Mouse (Mus musculus): Measurements from ENCODE around the gene Nos3.

Gene Nos3

DNA sequence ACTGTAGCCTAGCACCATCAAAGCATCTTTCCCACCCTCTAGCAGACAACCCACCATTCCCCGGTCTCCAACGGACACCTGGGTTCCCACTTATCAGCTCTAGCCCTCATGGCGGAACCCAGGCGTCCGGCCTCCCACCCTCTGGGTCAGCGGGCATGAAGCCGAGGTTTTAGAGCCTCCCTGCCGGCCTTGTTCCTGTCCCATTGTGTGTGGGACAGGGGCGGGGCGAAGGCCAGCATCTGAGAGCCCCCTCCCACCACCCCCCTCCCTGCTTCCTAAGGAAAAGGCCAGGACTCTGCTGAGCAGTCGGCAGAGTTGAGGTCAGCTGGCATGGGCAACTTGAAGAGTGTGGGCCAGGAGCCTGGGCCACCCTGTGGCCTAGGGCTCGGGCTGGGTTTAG is at the start of gene Nos3:
Gene Nos3, plus strand, starts transcription at position 303 of the 400 bp plus-strand sequence.
- in situ Hi-C loops (cut with MboI; ENCODE audit: unreplicated experiment in 2 of 2): loop anchor here (10.0 to 25.0 kb wide), 2 partner anchors 280 to 477 kb away; no protein-coding TSS in a partner anchor

DNA sequence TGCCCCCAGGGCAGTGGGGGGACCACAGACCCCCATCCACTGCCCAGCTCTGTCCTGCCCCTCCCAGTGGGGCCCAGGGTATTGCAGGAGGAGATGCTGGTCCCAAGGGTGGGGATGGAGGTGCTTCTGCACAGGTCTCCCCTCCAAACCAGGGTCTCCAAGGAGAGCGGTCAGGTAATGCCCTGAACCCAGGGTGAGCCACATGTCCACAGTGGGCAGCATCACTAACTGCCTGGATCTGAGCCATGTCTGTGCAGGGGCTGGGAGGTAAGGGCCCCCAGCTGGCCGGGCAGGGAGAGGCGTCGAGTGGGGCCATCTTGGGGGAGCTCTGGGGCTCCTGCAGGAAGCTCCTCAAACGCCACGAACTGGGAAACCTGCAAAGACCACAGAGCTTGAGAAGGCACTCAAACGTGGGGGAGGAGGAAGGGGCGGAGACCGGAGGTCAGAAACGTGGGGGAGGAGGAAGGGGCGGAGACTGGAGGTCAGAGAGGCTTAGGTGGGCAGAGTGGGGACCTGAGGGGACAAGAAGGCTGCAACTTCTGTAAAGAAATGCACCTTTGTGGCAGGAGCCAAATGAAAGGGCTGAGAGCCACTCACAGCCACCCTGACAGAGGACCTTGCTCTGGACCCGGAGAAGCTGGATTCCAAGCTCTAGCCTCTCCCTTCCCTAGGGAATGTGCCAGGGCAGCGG is 44.7 kb upstream of the Nos3 start:
- in situ Hi-C loops (cut with MboI; ENCODE audit: unreplicated experiment in 2 of 2): no loop called here

DNA sequence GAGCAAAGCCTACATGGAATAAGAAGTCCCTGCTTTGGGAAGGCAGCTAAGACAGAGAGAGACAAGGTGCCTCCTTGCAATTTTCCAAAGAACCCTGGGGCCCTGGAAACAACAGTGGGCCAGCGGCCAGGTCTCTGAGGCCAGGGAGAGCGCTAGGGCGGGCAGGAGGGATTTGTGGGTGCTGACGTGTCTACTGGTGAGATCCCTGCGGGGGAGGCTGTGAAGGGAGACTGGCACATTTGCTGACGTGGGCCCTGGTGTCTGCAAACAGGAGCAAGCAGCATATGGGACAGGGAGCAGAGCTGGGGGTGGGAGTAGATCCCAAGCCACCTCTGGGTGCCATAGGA is 44.2 kb upstream of the Nos3 start:
- in situ Hi-C loops (cut with MboI; ENCODE audit: unreplicated experiment in 2 of 2): no loop called here

DNA sequence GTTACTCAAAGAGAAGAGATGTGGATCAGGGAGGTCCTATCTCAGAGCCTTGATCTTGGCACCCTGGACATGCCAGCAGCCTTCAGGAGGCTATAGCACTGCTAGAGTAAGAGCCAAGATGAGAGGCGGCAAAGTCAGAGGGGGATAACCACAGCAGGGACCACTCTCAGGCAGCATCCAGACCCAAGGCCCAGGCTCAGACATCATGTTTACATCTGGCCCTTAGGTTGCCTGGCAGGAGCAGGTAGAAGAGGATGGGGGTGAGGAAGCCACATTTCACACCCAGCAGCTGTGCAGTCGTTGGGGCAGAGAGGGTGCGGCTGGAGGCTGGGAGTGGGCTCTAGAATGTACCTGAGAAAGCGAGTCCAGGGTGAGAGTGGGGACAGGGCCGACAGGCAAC is 43.7 kb upstream of the Nos3 start:
- in situ Hi-C loops (cut with MboI; ENCODE audit: unreplicated experiment in 2 of 2): no loop called here

DNA sequence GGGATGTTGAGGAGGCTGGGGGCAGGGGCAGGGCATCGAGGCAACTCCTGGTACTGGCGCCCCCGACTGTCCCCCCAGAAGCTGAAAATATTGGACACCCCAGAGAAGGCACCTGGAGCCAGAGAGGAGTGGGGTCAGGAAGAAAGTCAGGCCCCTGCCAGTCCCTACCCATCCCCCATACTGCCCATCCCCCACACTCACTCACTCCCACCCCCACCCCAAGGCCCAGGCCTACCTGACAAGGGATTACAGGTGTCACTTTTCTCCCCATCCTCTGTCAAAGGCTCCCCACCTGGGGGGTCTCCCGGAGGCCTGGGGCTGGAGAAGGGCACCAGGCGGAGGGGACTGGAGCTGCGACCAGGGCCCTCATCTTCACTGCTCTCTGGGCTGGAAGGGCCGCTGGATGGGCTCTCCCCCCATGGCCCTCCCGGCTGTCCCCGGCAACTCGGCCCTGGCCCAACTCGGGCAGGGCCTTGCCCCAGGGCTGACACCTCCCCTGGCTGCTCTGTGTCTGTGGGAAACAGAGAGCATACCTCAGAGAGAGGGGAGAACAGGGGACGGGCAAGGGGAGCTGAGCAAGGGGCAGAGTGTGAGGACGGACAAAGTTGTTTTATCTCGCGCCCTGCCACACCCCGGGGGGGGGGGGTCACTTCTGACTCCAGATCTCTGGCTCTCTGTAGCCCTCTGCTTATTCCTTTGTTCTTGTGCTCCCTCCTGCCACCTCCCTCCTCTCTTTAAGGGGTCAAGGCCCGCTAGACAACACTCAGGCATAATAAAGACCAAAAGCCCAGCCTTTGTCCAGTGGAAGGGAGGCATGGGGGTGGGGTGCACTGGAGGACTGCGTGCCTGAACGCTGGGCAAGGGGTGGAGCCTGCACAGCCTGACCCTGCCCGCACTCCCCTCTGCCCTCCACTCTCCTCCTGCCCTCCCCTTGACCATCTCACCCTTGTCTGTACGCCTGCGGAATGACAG is 42.6 kb upstream of the Nos3 start:
- in situ Hi-C loops (cut with MboI; ENCODE audit: unreplicated experiment in 2 of 2): no loop called here

DNA sequence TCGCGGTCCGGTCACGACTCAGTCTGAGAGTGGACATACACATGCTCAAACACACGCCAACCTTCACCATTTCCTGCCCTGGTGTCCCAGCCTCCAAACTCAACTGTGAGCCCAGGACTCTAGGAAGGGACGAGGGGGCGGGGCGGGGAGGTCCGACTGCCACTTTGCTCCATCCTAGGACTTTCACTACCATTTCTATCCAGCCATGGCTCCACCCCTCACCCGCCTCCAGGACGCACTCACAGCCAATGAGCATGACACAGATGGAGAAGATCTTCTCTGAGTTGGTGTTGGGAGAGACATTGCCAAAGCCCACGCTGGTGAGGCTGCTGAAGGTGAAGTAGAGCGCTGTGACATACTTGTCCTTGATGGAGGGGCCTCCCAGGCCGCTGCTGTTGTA is 39.4 kb upstream of the Nos3 start:
- in situ Hi-C loops (cut with MboI; ENCODE audit: unreplicated experiment in 2 of 2): no loop called here

DNA sequence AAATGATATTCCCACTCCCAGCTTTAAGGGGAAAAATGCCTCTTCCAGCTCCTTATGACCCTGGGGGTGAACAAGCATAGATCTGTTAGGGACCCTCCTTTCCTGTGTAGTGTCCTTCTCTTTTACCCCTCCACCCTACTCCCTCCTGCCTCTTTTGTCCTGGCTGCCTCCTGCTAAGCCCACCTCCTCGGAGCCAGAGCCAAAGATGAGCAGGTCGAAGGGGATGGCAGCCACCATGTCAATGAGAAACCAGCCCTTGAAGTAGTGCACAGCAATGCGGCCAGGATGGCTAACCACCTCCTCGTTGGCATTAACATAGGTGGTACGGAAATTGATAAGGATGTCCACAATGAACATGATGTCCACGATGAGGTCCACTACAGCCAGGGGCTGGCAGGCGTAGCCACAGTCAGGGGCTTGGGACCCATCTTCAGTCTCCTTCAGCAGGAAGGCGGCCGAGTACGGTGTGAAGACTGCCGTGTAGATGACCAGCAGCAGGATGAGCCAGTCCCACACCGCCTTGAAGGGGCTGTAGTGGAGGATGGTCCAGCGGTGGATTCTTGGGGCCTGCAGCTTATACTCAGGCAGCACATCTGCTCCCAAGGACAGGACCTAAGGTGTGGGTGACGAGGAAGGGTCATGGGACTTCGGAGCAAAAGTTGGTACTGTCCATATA is 38.3 kb upstream of the Nos3 start:
- in situ Hi-C loops (cut with MboI; ENCODE audit: unreplicated experiment in 2 of 2): no loop called here

DNA sequence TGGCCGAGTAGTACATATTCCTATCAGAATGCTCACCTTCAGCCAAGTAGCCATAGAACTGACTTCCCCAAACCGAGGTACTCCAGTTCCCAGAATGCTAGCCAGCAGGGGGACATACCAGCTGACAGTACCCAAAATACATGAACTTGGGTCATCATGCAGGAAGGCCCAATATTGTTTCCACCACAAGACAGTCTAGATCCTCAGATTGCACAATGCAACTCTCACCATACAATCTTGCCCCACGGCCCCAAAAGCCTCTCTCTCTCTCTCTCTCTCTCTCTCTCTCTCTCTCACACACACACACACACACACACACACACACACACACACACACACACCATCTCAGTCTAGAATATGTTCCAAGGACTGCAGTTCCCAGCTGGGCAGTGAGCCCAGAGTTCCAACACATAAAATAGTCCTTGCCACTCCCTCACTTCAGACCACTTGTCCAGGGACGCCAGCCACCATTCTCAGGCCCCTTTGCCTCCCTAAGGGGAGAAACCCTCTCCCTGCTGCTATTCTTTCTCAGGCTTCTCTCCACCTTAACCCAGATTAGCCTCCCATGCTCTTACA is 37.7 kb upstream of the Nos3 start:
- in situ Hi-C loops (cut with MboI; ENCODE audit: unreplicated experiment in 2 of 2): no loop called here

DNA sequence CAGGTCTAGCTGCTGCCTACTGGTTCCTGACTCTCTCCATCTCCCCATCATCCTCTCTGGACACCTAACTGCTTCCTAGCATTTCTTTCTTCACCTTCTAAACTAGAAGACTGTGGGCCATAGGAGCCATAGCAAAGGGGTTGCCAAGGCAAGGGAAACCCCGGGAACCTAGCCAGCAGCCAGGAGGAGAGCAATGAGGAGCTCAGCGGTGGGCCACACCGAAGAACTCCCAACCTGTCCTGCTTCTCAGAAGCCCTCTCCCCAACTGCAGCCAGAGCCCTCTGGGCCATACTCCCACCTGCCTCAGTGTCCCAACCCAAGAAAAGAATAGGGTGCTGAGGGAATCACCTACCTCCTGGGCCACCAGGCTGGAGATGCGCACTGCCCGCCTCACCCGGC is 35.8 kb upstream of the Nos3 start:
- in situ Hi-C loops (cut with MboI; ENCODE audit: unreplicated experiment in 2 of 2): no loop called here

DNA sequence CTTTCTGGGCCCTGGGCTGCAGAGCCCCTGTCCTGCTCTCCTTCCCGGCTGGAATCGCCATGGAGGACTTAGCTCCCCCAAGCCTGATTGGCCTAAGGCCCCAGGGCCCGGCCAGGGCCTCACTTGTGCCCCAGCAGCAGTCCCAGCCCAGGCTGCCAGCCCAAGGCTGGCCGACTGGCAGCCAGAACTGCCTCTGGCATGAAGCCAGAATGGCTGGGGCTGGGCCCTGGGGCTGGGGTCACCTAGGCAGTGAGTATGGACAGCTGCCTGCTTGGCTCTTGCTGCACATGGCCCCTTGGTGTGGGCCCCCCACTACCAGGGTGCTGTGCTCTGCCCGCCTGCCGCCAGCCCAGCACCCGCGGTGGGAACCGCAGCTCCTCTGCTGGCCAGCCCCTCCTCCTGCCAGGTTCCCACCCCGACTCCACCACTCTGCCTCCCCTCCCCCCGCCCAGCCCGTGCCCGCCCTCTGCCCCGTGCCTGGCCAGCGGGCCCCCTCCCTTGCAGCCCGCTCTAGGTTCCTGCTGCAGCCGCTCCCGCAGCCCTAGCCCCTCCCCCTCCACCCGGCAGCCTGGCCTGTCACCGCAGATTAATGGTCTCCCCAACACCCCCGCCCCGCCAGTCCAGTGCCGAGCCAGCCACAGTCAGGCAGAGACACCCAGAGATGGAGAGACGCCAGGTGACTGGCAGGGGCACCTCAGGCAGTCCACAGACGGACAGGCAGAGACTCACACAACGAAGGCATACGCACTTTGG is 35.2 kb upstream of the Nos3 start:
- in situ Hi-C loops (cut with MboI; ENCODE audit: unreplicated experiment in 2 of 2): no loop called here

DNA sequence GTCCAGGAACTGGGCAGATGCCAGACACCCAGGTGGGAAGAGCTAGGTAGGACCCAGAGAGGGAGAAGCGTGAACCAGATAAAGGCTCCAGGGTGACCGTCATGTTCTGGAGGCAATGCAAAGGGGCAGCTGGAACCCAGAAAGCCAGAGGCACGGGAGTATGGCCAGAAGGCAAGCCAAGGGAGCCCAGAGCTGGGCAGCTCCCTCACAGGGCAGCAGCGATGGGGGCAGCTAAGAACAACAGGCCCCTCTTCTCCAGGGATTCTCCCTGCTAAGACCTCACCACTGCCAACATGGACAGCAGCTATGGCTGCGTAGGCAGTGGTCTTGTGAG is 34.7 kb upstream of the Nos3 start:
- in situ Hi-C loops (cut with MboI; ENCODE audit: unreplicated experiment in 2 of 2): no loop called here

DNA sequence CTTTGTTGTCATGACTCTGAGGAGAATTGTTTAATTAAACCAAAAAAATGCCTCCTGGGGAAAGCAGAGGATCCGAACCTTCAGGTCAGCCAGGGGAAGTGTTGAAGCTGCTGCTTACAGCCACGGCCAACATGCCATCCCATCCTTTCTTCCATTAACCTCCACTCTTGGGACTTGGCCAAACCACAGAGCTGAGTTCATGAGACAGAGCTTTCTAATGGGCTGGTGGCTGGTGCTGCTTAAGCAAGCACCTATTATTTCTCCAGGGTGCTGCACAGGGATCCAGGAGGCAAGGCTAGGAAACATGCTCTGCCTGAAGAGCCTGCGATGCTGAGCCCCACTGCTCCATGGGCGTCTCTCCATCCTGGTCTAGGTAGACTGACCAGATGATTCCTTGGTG is 32.2 kb upstream of the Nos3 start:
- in situ Hi-C loops (cut with MboI; ENCODE audit: unreplicated experiment in 2 of 2): no loop called here

DNA sequence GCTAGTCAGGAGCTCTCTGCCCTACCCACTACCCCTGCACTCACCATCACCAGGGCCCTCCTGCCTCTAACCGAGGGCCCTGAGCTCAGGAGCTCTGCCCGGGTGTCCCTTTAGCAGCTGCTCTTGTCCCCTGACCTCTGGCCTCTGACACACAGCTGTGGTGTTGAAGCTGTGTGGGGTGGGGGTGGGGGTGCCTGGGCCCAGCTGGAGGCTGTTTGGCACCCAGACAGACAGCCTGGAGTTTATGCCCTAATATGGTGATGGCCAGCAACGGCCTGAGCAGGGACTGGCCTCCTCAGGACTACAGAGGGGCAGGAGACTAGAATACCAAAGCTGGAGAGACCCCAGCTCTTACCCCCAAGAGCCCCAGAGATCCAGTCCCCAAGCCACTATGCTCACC is 29.9 kb upstream of the Nos3 start:
- in situ Hi-C loops (cut with MboI; ENCODE audit: unreplicated experiment in 2 of 2): no loop called here

DNA sequence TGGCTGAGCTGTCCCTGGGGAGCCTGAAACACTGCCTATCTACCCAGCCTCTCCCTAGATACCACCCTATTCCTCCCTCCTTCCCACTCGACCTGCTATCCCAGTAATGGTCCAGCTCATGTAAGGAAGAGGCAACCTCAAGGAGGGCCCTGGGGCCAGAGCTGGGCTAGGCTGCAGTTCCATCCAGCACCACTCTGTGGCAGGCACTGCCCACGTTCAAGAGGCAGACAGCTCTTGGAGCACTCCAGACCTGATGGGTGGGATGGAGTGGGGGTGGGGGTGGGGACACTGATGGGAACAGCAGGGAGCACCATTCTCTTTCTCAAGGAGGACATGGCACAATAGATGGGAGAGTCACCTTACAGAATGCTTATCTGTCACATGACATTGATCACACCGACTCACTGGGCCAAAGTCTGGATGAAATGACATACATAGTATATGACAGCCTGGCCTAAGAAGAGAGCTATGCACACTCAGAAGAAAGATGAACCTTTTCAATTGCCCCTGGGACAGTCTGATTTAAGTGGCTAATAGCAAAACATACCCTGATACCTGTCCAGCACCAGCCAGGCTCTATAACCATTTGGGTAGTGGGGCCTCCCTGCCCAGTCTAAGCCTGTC is 28.6 kb upstream of the Nos3 start:
- in situ Hi-C loops (cut with MboI; ENCODE audit: unreplicated experiment in 2 of 2): no loop called here

DNA sequence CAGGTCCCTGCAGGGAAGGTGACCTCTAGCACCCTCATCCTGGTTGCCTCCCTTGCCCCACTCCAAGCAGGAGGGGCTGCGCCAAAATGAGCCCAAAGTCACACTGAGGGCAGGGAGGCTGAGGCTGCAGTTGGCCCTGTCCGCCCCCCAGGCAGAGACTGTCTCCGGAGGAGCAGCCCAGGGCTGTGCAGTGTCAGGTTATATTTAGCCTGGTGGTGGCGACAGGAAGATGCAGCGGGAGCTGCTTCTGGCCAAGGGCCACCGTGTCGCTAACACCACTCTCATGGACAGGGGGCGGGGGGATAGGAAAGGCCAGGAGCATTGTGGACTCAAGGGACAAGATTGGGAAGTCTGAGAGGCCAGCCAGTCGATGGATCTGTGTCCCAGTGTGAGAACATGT is 27.2 kb upstream of the Nos3 start:
- in situ Hi-C loops (cut with MboI; ENCODE audit: unreplicated experiment in 2 of 2): no loop called here

DNA sequence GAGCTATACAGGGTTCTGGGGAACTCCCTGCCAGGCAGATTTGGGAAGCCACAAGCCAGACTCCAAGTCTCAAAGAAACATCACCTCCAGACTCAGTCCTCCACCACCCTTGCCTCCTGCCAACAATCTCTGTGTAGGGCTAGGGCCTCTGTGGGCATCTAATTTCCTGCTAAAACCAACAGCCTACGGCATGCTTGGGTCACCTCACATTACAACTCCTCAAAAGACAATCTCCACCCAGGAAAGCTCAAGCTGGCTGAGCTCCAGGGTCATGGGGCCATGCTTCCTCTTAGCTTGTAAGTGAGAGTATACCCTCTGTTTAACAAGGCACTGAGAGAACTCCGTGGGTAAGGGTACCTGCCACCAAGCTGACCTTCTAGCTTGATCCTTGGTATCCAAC is 26.8 kb upstream of the Nos3 start:
- in situ Hi-C loops (cut with MboI; ENCODE audit: unreplicated experiment in 2 of 2): no loop called here

DNA sequence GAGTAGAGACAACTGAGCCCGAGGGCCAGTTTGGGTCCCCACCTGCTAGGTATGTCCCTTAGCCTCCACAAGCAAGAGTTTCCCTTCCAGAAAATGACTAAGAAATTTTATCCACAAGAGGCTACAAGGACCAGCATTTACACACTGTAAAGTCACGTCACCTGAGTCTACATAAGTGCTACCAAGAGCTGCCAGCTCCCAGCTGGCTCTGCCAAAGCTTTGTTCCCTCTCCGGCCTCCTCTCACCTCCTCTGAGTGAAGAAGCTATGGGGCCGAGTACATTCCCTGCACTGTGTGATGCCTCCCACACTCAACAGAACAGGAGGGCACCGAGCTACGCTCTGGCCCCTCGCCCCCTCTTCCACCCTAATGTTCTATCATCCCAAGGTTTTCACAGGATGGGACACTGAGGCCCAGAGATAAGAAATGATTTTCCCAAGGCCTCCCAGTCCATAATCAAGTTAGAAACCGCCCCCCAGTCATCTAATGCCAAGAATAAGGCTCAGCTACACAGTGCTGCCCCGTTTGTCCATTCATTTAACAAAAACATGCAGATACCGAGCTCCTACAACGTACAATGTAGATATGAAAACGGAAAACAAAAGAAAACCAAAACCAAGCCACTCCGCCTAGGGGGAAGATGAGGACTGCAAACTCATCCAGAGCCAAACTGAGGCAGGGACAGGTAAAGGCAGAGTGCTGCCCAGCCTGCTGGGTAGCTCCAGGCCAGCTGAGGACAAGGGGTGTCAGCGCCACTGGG is 22.2 kb upstream of the Nos3 start:
- in situ Hi-C loops (cut with MboI; ENCODE audit: unreplicated experiment in 2 of 2): no loop called here

DNA sequence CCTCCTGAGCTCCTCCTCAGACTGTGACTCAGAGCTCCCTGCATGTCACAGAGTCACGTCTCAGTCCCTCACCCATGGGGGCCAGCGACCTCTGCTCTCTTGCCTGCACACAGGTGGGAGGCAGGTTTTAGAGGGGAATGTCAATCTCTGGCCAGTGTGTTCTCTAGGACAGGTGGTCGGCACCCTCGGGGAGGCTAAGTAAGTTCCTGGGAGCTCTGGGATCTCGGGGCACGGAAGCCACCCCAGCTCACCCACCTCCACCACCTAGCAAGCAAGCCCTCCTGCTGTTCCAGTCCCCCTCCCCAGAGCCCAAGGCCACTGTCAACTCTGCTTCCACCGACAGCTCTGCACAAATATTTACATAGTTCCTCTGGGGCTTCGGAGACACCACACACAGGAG is 21.6 kb upstream of the Nos3 start:
- in situ Hi-C loops (cut with MboI; ENCODE audit: unreplicated experiment in 2 of 2): no loop called here

DNA sequence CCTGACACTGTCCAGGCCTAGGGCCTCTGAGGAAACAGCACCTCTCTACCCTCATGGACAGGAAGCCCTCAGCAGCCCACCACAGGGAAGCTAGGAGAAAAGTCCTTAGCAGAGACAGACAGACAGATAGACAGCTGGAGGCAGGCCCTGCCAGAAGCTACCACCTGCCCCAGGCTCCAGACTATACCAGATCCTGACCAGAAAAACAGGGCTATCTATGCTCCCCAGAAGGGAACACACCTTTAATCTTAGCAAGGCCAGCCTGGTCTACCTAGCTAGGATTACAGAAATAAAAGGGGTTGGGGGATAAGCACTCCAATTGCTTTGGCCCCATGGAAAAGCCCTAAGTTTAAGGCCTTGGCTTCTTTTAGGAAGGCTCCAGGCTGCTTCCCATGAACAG is 21.2 kb upstream of the Nos3 start:
- in situ Hi-C loops (cut with MboI; ENCODE audit: unreplicated experiment in 2 of 2): no loop called here
